Mouse (Mus musculus): ENCODE results near the gene 2010111I01Rik. TPM values are rescaled to one million over a fixed set of nuclear protein-coding genes. Genes with fewer than 3 reads are reported as not detected.
"Not testable (repeated sequence)": the region's sequence is repeated elsewhere in the genome, so short reads cannot be mapped to it uniquely, and the experiment has no call there.

2010111I01Rik gene
- total and polyA plus RNA-seq, 3 experiments, result 13.3 to 19.8 (median 14.4) TPM

DNA sequence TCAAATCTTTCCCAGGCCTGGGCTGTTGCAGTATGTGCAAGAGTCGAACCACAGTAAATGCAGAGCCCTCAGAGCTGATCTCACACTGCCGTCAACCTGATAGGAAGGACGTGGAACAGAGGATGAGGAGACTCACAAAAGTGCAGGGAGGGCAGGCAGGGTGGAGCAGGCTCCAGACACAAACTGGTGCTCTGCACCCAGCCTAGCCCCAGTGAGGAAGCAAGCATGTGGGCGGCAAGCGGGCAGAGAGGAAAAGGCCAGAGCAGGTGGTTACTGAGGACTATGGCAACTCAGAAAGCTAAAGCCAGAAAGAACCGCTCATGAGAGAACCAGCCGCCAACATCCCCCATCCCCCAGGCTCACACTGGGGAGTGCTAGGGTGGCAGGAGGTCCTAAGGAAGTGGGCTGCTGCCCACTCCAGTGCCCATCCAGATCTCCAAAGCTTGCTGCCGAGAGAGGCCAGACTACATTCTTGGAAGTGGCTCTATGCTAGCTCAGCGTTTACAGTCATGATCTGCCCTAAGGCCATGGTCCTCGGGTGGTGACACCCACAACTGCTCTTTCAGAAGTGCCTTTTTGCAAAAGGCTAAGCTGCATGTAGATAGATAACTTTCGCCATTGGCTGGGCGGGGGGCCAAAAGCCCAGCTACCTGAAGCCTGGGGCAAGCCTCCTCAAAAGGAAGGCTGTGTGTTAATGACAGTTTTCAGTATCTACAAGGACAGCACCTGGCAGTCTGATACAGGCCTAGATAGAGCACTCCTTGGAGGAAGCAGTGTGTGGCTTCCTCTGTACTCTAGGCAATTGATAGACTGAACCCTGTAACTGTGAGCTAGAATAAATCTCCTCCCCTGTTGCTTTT, 349.3 kb downstream of the 2010111I01Rik start:
- H3K9me3 ChIP-seq (replicated peaks; ENCODE audit: low read length), result no peaks in the 10 kb centered on the region
- H3K4me2 ChIP-seq (ENCODE audit: insufficient read depth, low read depth, poor library complexity, severe bottlenecking), result no peak overlapping the region
- no peak for DNase-seq (ENCODE audit: extremely low read depth)
- no peaks in the 10 kb centered on the region for H3K4me1 ChIP-seq (ENCODE audit: control insufficient read depth in 1 of 2, insufficient read depth in 2 of 2)
- no peak overlapping the region for H3K9ac ChIP-seq (ENCODE audit: insufficient read depth, low read depth)
- no peak overlapping the region for H3K27ac ChIP-seq (ENCODE audit: insufficient read depth, low read depth)
- in situ Hi-C loops (cut with MboI; ENCODE audit: low pct_ligation_motif_present, low pct_unique_long_range_greater_than_20kb, low sequenced_read_pairs), result no loop called here
- no peak overlapping the region for H3K4me3 ChIP-seq (replicated peaks in 1 of 3; ENCODE audit: low read depth in 2 of 3, low read length in 2 of 3, poor library complexity in 1 of 3)
- peaks cover 16 to 67% of the 10 kb centered on the region in 2 experiments for H3K36me3 ChIP-seq (replicated peaks in 1 of 2; ENCODE audit: control insufficient read depth in 1 of 2, insufficient read depth in 1 of 2, low read length in 1 of 2)
- no peaks in the 10 kb centered on the region for H3K27me3 ChIP-seq (replicated peaks)
- dilution Hi-C loops (cut with MboI; ENCODE audit: extremely low pct_ligation_motif_present, extremely low pct_unique_long_range_greater_than_20kb, low sequenced_read_pairs), result no loop called here
- no peaks in the 10 kb centered on the region for H3K79me2 ChIP-seq (replicated peaks; ENCODE audit: control insufficient read depth, extremely low read depth, insufficient read depth, poor library complexity, severe bottlenecking)
- no peak for TF ChIP-seq CTCF (conservative IDR thresholded peaks at IDR 0.05 in 1 of 2, IDR thresholded peaks at IDR 0.05 in 1 of 2; ENCODE audit: low read depth in 2 of 2, low read length in 2 of 2)
- no peak for TF ChIP-seq MAFK (IDR thresholded peaks at IDR 0.05; ENCODE audit: insufficient replicate concordance, low read length)
- TF ChIP-seq RAD21 (IDR thresholded peaks at IDR 0.05; ENCODE audit: low read depth, low read length), result no peak
- no peak for TF ChIP-seq MAX (IDR thresholded peaks at IDR 0.05; ENCODE audit: low read length)
- no peak for TF ChIP-seq NELFE (IDR thresholded peaks at IDR 0.05; ENCODE audit: low read depth, low read length)

DNA sequence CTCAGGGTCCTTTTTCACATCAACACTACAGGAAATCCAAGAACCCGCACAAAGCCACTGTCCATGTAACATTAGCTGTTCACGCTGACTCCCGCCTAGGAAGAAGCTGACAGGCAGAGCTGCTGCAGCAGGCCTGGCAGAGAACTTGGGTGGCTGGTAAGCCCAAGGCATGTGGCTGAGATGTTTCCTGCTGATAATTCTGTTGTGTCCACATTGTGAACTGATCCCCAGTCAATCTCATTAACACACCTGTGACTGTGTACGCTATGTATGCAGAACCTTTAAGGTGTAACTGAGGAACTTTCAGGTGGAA, 349.9 kb downstream of the 2010111I01Rik start:
- Histone ChIP-seq H3K27ac (ENCODE audit: insufficient read depth, low read depth) (no peak overlapping the region), H3K9me3 (replicated peaks; ENCODE audit: low read length) (no peaks in the 10 kb centered on the region), H3K79me2 (replicated peaks; ENCODE audit: control insufficient read depth, extremely low read depth, insufficient read depth, poor library complexity, severe bottlenecking) (no peaks in the 10 kb centered on the region), H3K4me1 (ENCODE audit: control insufficient read depth in 1 of 2, insufficient read depth in 2 of 2) (no peaks in the 10 kb centered on the region), H3K4me2 (ENCODE audit: insufficient read depth, low read depth, poor library complexity, severe bottlenecking) (no peak overlapping the region), H3K36me3 (replicated peaks in 1 of 2; ENCODE audit: control insufficient read depth in 1 of 2, insufficient read depth in 1 of 2, low read length in 1 of 2) (peaks cover 16 to 66% of the 10 kb centered on the region in 2 experiments), H3K27me3 (replicated peaks) (no peaks in the 10 kb centered on the region), H3K4me3 (replicated peaks in 1 of 3; ENCODE audit: low read depth in 2 of 3, low read length in 2 of 3, poor library complexity in 1 of 3) (no peak overlapping the region), H3K9ac (ENCODE audit: insufficient read depth, low read depth) (no peak overlapping the region)
- DNase-seq (ENCODE audit: extremely low read depth), result no peak
- TF ChIP-seq GABPA (IDR thresholded peaks at IDR 0.05; ENCODE audit: insufficient replicate concordance, low read depth, low read length) (no peak), SIN3A (IDR thresholded peaks at IDR 0.05; ENCODE audit: low read length) (no peak), ZKSCAN1 (IDR thresholded peaks at IDR 0.05; ENCODE audit: borderline replicate concordance, low read depth, low read length) (no peak)
- in situ Hi-C loops (cut with MboI; ENCODE audit: low pct_ligation_motif_present, low pct_unique_long_range_greater_than_20kb, low sequenced_read_pairs) (no loop called here), dilution Hi-C loops (cut with MboI; ENCODE audit: extremely low pct_ligation_motif_present, extremely low pct_unique_long_range_greater_than_20kb, low sequenced_read_pairs) (no loop called here)

- DNase-seq (ENCODE audit: extremely low read depth); H3K27me3 ChIP-seq (replicated peaks): not testable (repeated sequence)
- H3K36me3 ChIP-seq (replicated peaks in 1 of 2; ENCODE audit: control insufficient read depth in 1 of 2, insufficient read depth in 1 of 2, low read length in 1 of 2), result peaks cover 16 to 64% of the 10 kb centered on the region in 2 experiments
Observed at GRCm38 (mm10) chr13:63315111-63315510, 350.4 kb downstream of the 2010111I01Rik start.

More at GRCm38 (mm10) chr13:63315111-63315510, 350.4 kb downstream of the 2010111I01Rik start:
- H3K4me3 ChIP-seq (replicated peaks in 1 of 3; ENCODE audit: low read depth in 2 of 3, low read length in 2 of 3, poor library complexity in 1 of 3); H3K9me3 ChIP-seq (replicated peaks; ENCODE audit: low read length); H3K4me2 ChIP-seq (ENCODE audit: insufficient read depth, low read depth, poor library complexity, severe bottlenecking); H3K4me1 ChIP-seq (ENCODE audit: control insufficient read depth in 1 of 2, insufficient read depth in 2 of 2); H3K27ac ChIP-seq (ENCODE audit: insufficient read depth, low read depth); H3K79me2 ChIP-seq (replicated peaks; ENCODE audit: control insufficient read depth, extremely low read depth, insufficient read depth, poor library complexity, severe bottlenecking); dilution Hi-C loops (cut with MboI; ENCODE audit: extremely low pct_ligation_motif_present, extremely low pct_unique_long_range_greater_than_20kb, low sequenced_read_pairs); H3K9ac ChIP-seq (ENCODE audit: insufficient read depth, low read depth): not testable (repeated sequence)
- in situ Hi-C loops (cut with MboI; ENCODE audit: low pct_ligation_motif_present, low pct_unique_long_range_greater_than_20kb, low sequenced_read_pairs), result loop anchor here (5.0 kb wide), 1 partner anchor 268 kb away; no protein-coding TSS in a partner anchor

Data from CH12.LX (cell line).